Mouse (Mus musculus): ENCODE results near the gene Prr5l.

GRCm38 (mm10) chr2:101729472-101729871 is 153.4 kb downstream of the Prr5l start:
- no peak for TF ChIP-seq CTCF (IDR thresholded peaks at IDR 0.05; ENCODE audit: control insufficient read depth, insufficient read depth, insufficient read length)
- TF ChIP-seq MAX (IDR thresholded peaks at IDR 0.05), result no peak
- no peak for TF ChIP-seq MYOG (IDR thresholded peaks at IDR 0.05; ENCODE audit: control insufficient read depth, extremely low read depth, insufficient read length)
- no peak for TF ChIP-seq MYOD1 (IDR thresholded peaks at IDR 0.05; ENCODE audit: control insufficient read depth, insufficient read length, low read depth)
- no peak for TF ChIP-seq USF1 (IDR thresholded peaks at IDR 0.05; ENCODE audit: low read depth)
- no peak for TF ChIP-seq CEBPB (IDR thresholded peaks at IDR 0.05; ENCODE audit: low read depth)
